Mouse (Mus musculus): ENCODE data around the gene Ankrd33. TPM values are rescaled to one million over a fixed set of nuclear protein-coding genes. Genes with fewer than 3 reads are reported as not detected.

Ankrd33 gene
- polyA plus RNA-seq, 1 experiment from 2014 or later: not detected

DNA sequence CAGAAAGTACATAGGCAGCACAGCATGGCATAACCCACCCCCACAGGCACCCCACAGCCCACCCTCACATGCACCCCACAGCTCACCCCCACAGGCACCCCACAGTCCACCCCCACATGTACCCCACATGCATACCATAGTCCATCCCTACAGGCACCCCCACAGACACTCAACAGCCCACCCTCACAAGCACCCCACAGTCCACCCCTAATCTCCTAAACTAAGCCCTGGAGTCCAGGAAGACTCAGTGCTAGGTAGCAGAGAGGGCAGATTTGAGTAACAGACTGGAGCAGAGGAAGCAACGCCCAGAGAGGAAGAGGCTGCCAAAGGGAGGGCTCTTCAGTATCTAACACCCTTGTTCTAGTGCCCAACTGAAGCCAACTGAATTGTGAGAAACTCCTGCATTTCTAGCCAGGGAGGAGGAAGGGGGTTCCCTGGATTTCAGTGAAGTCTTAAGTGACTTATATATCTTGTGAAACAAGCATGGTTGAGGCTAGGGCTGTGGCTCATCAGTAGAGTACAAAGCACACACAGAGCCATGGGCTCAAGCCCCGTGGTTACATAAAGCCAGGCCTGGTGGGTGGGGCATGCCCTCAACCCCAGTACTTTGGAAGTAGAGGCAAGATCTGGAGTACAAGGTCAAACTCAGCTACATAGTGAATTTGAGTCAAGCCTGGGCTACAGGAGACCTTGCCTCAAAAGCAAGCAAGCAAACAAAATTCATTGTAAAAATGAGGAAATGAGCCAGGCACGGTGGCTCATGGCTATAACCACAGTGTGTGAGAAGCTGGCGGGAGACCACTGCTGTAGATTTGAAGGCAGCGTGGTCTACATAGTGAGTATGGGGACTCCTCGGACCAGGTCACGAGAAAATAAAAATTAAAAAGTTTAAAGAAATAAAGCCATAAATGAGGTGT is 39.4 kb downstream of the Ankrd33 start:
- H3K4me1 ChIP-seq (replicated peaks; ENCODE audit: control insufficient read depth, insufficient read depth, low read length): 0 out of 2 replicates have a peak, but pooled peaks cover 3% of the 10 kb centered on the region
- H3K27ac ChIP-seq (ENCODE audit: low read depth, low read length): no peak overlapping the region
- WGBS: 83% methylated on average over 7 of the region's 7 CpGs
- no peak overlapping the region for H3K4me3 ChIP-seq (ENCODE audit: low read depth, low read length)
- ATAC-seq (replicated peaks; ENCODE audit: low FRiP score) (no peak), DNase-seq (ENCODE audit: low spot score) (no peak)
- H3K9ac ChIP-seq (ENCODE audit: low read length): no peak overlapping the region
- no peaks in the 10 kb centered on the region for H3K36me3 ChIP-seq (ENCODE audit: control insufficient read depth, insufficient read depth, low read length)
- H3K9me3 ChIP-seq (ENCODE audit: control insufficient read depth, low read length): no peaks in the 10 kb centered on the region; the same call in 1 of the 2 replicates
- no peaks in the 10 kb centered on the region for H3K27me3 ChIP-seq (ENCODE audit: control insufficient read depth, insufficient read depth, low read length)
- H3K4me2 ChIP-seq (ENCODE audit: low read depth, low read length, severe bottlenecking): no peak overlapping the region

DNA sequence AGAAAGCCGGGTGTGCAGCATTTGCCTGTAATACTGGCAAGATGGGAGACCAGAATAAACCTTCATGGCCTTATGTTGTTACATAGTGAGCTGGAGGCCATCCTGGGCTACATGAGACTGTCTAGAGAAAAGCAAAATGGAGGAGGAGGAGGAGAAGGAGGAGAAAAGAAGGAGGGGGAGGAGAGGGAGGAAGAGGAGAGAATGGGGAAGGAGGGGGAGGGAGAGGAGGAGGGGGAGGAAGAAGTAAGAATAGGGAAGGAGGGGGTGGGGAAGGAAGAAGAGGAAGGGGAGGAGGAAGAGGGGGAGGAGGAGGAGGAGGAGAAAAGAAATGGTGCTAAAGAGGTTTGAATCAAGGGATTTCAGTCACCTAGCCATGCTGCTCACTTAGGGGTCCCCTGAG is 44.6 kb downstream of the Ankrd33 start:
- Histone ChIP-seq H3K27ac (ENCODE audit: low read depth, low read length) (peak overlapping the region; percentile 18; the same call in 1 of the 2 replicates), H3K9me3 (ENCODE audit: control insufficient read depth, low read length) (no peaks in the 10 kb centered on the region; the same call in 1 of the 2 replicates), H3K4me2 (ENCODE audit: low read depth, low read length, severe bottlenecking) (no peak overlapping the region), H3K36me3 (ENCODE audit: control insufficient read depth, insufficient read depth, low read length) (no peaks in the 10 kb centered on the region), H3K9ac (ENCODE audit: low read length) (no peak overlapping the region), H3K27me3 (ENCODE audit: control insufficient read depth, insufficient read depth, low read length) (no peaks in the 10 kb centered on the region), H3K4me1 (replicated peaks; ENCODE audit: control insufficient read depth, insufficient read depth, low read length) (peaks cover 13% of the 10 kb centered on the region), H3K4me3 (ENCODE audit: low read depth, low read length) (no peak overlapping the region)
- WGBS: 33% methylated on average over 1 of the region's 1 CpGs
- DNase-seq (ENCODE audit: low spot score) (no peak), ATAC-seq (replicated peaks; ENCODE audit: low FRiP score) (peak; percentile 20)

DNA sequence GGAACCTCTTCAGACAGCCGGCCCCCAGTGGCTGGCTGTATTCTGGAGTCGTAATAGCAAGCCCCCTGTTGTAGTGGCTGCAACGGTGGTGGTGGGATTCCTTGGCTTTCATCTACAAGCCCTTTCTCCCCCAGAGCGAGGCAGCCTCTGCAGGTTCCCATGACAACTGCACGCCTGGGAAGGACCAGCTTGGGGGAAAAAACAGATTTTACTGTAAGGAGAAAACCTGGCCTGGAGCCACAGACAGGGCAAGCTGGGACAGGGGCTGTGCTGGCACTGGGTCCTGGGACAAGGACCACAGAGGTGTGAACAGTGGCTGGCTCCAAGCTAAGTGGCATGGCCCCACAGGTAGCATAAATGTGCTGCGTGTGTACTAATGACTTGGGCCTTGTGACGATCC is 45.0 kb downstream of the Ankrd33 start:
- ATAC-seq (replicated peaks; ENCODE audit: low FRiP score) (peak; percentile 79), DNase-seq (ENCODE audit: low spot score) (peak; percentile 72)
- 22% methylated on average over 7 of the region's 7 CpGs for WGBS
- H3K36me3 ChIP-seq (ENCODE audit: control insufficient read depth, insufficient read depth, low read length): no peaks in the 10 kb centered on the region
- no peaks in the 10 kb centered on the region; the same call in 1 of the 2 replicates for H3K9me3 ChIP-seq (ENCODE audit: control insufficient read depth, low read length)
- H3K9ac ChIP-seq (ENCODE audit: low read length): peak overlapping the region; percentile 14; the same call in 1 of the 2 replicates
- H3K27ac ChIP-seq (ENCODE audit: low read depth, low read length): peak overlapping the region; percentile 15; the same call in 1 of the 2 replicates
- no peaks in the 10 kb centered on the region for H3K27me3 ChIP-seq (ENCODE audit: control insufficient read depth, insufficient read depth, low read length)
- H3K4me2 ChIP-seq (ENCODE audit: low read depth, low read length, severe bottlenecking): 0 out of 2 replicates have a peak overlapping the region, but pooled peaks have one; percentile 9
- peaks cover 13% of the 10 kb centered on the region for H3K4me1 ChIP-seq (replicated peaks; ENCODE audit: control insufficient read depth, insufficient read depth, low read length)
- no peak overlapping the region for H3K4me3 ChIP-seq (ENCODE audit: low read depth, low read length)

DNA sequence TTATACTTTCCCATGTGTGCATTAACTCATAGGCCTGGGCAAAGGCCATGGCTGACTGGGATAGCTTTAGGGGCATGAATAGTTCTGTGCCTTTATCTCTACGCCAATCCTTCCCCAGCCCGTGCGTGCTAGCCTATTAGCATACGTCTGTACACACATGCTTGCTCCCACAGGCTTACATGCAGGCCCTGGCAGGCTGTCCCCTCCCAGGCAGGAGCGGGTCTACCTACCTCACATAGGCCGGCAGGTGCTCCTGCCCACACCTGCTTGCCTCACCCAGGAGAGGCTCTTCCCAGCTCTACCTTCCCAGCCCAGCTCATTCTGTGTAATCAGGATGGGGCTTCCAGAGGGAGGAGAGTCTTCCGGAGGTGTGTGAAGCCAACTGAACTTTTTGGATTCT is 46.0 kb downstream of the Ankrd33 start:
- no peaks in the 10 kb centered on the region for H3K27me3 ChIP-seq (ENCODE audit: control insufficient read depth, insufficient read depth, low read length)
- H3K9me3 ChIP-seq (ENCODE audit: control insufficient read depth, low read length): no peaks in the 10 kb centered on the region
- no peak for ATAC-seq (replicated peaks; ENCODE audit: low FRiP score)
- H3K4me3 ChIP-seq (ENCODE audit: low read depth, low read length): no peak overlapping the region
- no peak overlapping the region for H3K4me2 ChIP-seq (ENCODE audit: low read depth, low read length, severe bottlenecking)
- no peaks in the 10 kb centered on the region for H3K36me3 ChIP-seq (ENCODE audit: control insufficient read depth, insufficient read depth, low read length)
- DNase-seq (ENCODE audit: low spot score): no peak
- H3K27ac ChIP-seq (ENCODE audit: low read depth, low read length): no peak overlapping the region
- H3K4me1 ChIP-seq (replicated peaks; ENCODE audit: control insufficient read depth, insufficient read depth, low read length): peaks cover 13% of the 10 kb centered on the region
- 87% methylated on average over 7 of the region's 7 CpGs for WGBS
- no peak overlapping the region for H3K9ac ChIP-seq (ENCODE audit: low read length)

DNA sequence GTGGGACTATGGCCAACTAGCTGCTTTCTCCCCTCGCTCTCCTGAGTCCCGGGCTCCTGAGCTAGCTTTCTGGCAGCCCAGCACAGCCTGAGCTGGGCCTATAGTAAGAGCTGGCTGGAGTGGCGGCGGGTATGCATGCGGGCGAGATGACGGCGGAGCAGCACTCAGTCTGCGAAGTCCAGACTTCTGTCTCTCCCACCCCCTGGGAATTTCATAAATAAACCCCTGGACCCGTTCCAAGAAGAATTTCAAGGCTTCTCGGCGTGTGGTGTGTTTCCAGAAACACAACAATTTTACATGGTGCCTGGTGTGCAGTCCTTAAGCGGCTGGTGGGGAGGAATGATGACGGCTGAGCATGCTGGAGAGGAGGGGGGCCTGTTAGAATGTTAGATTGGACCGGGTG is 47.5 kb downstream of the Ankrd33 start:
- no peak for ATAC-seq (replicated peaks; ENCODE audit: low FRiP score)
- H3K27me3 ChIP-seq (ENCODE audit: control insufficient read depth, insufficient read depth, low read length): no peaks in the 10 kb centered on the region
- H3K9me3 ChIP-seq (ENCODE audit: control insufficient read depth, low read length): no peaks in the 10 kb centered on the region
- no peak overlapping the region for H3K4me3 ChIP-seq (ENCODE audit: low read depth, low read length)
- H3K4me1 ChIP-seq (replicated peaks; ENCODE audit: control insufficient read depth, insufficient read depth, low read length): peaks cover 13% of the 10 kb centered on the region
- 57% methylated on average over 15 of the region's 15 CpGs for WGBS
- H3K36me3 ChIP-seq (ENCODE audit: control insufficient read depth, insufficient read depth, low read length): no peaks in the 10 kb centered on the region
- H3K4me2 ChIP-seq (ENCODE audit: low read depth, low read length, severe bottlenecking): no peak overlapping the region
- DNase-seq (ENCODE audit: low spot score): no peak
- H3K27ac ChIP-seq (ENCODE audit: low read depth, low read length): peak overlapping the region; percentile 8; the same call in 1 of the 2 replicates
- 0 out of 2 replicates have a peak overlapping the region, but pooled peaks have one; percentile 1 for H3K9ac ChIP-seq (ENCODE audit: low read length)

DNA sequence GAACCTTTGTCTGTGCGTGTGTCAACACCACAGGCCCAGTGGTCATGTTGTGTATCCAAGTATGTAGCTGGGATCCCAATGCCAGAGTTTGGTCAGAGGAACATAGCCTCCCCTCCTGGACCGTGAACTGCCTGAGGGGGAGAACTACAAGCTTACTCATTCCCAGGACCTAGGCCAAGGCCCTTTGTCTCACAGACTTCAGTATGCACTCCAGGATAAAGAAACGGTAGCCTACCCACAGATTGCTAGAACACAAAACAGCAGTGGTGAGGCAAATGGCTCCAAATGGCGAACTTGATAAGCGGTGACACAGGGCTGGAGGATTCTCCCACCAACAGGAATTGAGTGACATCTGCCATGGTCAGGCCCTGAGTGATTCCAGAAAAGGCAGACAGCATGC is 48.3 kb downstream of the Ankrd33 start:
- Histone ChIP-seq H3K27ac (ENCODE audit: low read depth, low read length) (no peak overlapping the region), H3K4me1 (replicated peaks; ENCODE audit: control insufficient read depth, insufficient read depth, low read length) (peaks cover 13% of the 10 kb centered on the region), H3K27me3 (ENCODE audit: control insufficient read depth, insufficient read depth, low read length) (no peaks in the 10 kb centered on the region), H3K4me2 (ENCODE audit: low read depth, low read length, severe bottlenecking) (no peak overlapping the region), H3K9ac (ENCODE audit: low read length) (no peak overlapping the region), H3K9me3 (ENCODE audit: control insufficient read depth, low read length) (no peaks in the 10 kb centered on the region), H3K4me3 (ENCODE audit: low read depth, low read length) (no peak overlapping the region), H3K36me3 (ENCODE audit: control insufficient read depth, insufficient read depth, low read length) (no peaks in the 10 kb centered on the region)
- WGBS: 66% methylated on average over 5 of the region's 5 CpGs
- ATAC-seq (replicated peaks; ENCODE audit: low FRiP score) (no peak), DNase-seq (ENCODE audit: low spot score) (no peak)

DNA sequence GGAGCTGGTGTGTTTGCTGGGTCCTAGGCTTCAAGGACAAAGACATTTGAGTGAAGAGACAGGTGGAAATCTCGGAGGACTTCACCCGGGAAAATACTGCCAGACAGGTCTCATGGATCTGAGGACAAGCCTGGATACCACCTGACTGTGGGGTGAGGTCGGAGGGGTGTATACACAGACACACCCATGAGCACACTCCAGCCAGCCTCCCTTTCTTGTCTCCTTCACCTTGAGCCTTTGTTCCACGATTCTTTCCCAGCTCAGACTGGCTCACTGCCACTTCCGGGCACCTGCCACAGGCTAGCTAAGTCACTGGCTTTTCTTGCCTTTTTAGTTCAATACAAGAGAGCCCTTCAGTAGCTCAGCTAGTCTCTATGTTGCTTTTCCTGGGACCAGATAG is 48.7 kb downstream of the Ankrd33 start:
- DNase-seq (ENCODE audit: low spot score) (no peak), ATAC-seq (replicated peaks; ENCODE audit: low FRiP score) (no peak)
- H3K4me2 ChIP-seq (ENCODE audit: low read depth, low read length, severe bottlenecking): no peak overlapping the region
- H3K9me3 ChIP-seq (ENCODE audit: control insufficient read depth, low read length): no peaks in the 10 kb centered on the region
- H3K4me3 ChIP-seq (ENCODE audit: low read depth, low read length): no peak overlapping the region
- no peaks in the 10 kb centered on the region for H3K36me3 ChIP-seq (ENCODE audit: control insufficient read depth, insufficient read depth, low read length)
- H3K27ac ChIP-seq (ENCODE audit: low read depth, low read length): no peak overlapping the region
- 63% methylated on average over 5 of the region's 5 CpGs for WGBS
- H3K9ac ChIP-seq (ENCODE audit: low read length): no peak overlapping the region
- H3K27me3 ChIP-seq (ENCODE audit: control insufficient read depth, insufficient read depth, low read length): no peaks in the 10 kb centered on the region
- H3K4me1 ChIP-seq (replicated peaks; ENCODE audit: control insufficient read depth, insufficient read depth, low read length): peaks cover 13% of the 10 kb centered on the region

DNA sequence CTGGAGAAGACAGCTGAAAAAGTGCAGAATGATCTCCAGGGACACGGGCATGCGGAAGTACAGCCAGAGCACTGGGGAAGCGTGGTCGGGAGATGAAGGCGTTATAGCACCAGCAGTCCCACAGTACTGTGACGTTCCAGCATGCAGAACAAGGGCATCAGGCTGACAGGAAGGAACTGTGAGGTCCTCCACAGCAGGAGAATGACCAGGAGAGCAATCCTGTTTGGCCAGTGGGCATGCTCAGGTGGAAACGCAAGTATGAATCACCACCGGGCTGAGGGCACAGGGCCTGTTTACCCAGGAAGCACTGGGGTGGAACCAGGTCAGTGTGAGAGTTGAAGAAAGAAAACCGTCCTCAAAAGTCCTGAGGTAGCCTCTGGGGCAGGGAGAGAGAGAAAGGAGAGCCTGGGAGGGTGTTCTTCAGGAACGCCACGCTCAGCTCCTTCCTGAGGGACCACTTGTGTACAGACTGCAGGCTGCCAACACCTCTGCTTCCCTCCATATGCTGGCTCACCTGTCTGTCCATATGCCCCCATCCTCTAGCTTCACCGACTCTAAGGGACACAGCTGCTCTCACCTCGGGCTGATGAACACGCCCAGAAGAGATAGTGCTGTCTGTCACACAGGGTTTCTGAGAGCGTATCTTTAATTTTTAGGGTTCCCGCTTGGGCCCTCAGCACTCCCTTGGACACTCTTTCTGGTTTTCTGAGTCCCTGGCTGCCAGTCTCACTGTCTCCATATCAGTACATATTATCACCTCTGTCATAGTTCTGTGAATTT is 50.3 kb downstream of the Ankrd33 start:
- WGBS: 76% methylated on average over 16 of the region's 16 CpGs
- ATAC-seq (replicated peaks; ENCODE audit: low FRiP score): no peak

More for the DNA sequence above, 50.3 kb downstream of the Ankrd33 start:
- Histone ChIP-seq H3K27ac (ENCODE audit: low read depth, low read length) (no peak overlapping the region), H3K36me3 (ENCODE audit: control insufficient read depth, insufficient read depth, low read length) (no peaks in the 10 kb centered on the region), H3K4me2 (ENCODE audit: low read depth, low read length, severe bottlenecking) (no peak overlapping the region), H3K4me3 (ENCODE audit: low read depth, low read length) (no peak overlapping the region), H3K9me3 (ENCODE audit: control insufficient read depth, low read length) (no peaks in the 10 kb centered on the region), H3K4me1 (replicated peaks; ENCODE audit: control insufficient read depth, insufficient read depth, low read length) (peaks cover 5% of the 10 kb centered on the region), H3K27me3 (ENCODE audit: control insufficient read depth, insufficient read depth, low read length) (no peaks in the 10 kb centered on the region), H3K9ac (ENCODE audit: low read length) (no peak overlapping the region)
- no peak for DNase-seq (ENCODE audit: low spot score)
